Mouse (Mus musculus): ENCODE measurements around the gene Adam12.

The Adam12 gene

GRCm38 (mm10) chr7:134231378-134232346 is at the start of gene Adam12:
Gene Adam12 (minus strand): TSS chr7:134232146.
- no peak for DNase-seq (ENCODE audit: low spot score)

GRCm38 (mm10) chr7:134272956-134273355 is 41.0 kb upstream of the Adam12 start:
- no peak for DNase-seq (ENCODE audit: low spot score)

DNA sequence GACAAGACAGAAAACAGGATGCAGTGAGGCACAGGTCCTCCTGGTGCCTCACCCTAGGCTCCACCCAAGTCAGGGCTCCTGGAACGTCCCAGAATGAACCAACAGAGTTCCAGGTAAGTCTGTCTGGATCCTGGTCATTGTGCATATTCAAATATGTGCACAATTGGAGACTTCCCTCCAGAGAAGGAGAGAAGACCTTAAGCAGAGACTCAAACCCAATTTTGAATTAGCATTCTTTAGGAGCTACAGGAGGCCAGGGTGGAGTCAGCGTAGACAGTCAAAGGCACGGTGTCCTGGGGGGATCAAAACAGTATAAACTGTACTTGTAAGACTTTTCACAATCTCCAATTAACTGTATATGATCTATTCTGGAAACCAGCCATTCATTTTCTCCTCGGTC is 40.5 kb upstream of the Adam12 start:
- no peak for DNase-seq (ENCODE audit: low spot score)

DNA sequence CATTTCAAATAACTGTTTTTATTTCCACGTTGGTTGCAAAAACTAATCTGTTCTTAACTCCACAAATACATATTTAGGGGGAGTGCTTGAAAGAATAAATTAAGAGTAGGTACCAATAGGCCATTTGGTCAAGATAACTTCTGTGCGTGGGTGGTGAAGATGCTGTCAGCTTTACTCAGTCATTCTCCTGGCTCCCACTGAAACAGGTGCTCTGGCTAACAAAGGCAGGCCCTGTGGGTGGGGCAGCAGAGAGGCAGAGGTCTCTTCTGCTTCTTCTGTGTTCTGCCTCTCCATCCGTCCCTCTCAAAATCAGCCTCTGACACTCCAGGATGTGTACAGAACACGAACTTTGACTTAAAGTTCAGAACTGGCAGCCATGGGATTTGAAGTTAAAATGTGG is 33.8 kb upstream of the Adam12 start:
- no peak for DNase-seq (ENCODE audit: low spot score)

DNA sequence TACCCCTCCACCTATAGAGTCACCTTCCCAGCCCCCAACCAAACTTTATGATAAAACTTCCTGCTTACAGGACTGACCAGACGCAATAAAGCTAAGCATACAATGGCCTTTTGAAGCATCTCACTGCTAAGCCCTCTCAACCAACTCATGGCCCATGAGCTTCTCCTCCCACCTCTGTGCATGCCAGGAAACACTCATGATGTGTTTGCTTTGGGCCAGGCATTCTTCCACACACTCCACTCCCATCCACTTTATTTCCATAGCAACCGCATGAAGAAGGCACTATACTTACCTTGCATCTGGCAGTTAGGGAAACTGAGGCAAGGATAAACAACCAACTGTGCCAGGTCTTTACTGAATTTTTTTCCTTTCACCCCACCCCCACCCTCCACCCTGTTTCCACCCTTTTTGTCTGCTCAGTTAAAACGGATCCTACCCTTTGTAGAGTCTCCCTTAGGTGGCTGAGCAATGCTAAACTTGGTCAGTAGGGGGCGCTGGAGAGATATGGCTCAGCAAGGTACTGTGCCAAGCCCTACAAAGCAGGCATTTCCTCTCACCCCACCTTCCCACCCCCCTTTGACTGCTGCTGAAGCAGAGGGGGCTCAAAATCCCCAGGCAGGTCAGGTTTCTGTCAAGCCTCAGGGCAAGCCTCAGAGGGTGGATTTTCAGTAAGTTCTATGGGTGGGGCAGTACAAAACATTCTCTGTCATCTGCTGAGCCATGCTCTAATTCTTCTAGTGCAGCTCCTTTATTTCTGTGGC is 31.4 kb upstream of the Adam12 start:
- no peak for DNase-seq (ENCODE audit: low spot score)

GRCm38 (mm10) chr7:134261003-134261701 is 29.2 kb upstream of the Adam12 start:
- no peak for DNase-seq (ENCODE audit: low spot score)

DNA sequence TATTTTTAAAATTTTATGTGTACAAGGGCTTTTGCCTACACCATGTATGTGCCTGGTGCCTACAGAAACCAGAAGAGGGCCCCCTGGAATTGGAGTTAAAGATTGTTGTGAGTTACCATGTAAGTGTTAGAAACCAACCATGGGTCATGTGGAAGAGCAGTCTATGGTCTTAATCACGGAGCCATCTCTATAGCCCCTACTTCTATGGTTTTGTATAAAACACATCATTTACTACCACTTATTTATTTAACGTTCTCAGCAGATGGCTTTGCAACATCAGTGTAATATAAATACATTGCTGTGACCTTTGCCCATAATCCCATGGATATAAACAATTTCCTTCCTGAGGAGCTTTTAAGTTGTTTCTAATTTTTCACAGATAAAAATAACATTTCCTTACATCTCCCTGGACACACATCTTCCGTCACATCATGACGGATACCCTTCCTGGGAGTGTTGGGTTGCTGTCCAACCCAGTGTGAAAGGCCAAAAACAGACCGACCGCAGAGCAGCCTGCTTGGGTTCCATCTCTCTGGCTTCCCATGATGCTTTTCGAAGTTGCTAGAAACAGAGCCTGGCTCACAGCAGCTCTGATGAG is 18.4 kb upstream of the Adam12 start:
- no peak for DNase-seq (ENCODE audit: low spot score)

GRCm38 (mm10) chr7:134248041-134248440 is 16.1 kb upstream of the Adam12 start:
- no peak for DNase-seq (ENCODE audit: low spot score)

DNA sequence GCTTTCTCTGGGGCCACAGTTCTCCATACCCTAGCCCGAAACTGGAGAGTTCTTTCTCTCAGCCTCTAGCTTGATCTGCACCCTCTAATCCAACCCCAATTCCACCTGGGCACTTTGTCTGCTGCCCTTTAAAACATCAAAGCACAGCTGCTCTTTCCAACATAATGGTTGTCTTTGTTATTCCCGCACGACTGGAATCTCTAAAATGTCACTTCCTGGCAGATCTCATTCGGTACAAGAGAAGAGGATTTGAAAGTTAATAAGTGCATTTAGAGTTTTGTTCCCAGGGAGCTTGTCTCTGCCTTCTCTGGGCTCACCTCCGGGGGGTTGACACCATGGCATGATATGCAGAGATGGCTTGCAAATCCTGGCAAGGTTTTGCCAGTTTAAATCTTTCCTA is 14.7 kb upstream of the Adam12 start:
- no peak for DNase-seq (ENCODE audit: low spot score)

- DNase-seq (ENCODE audit: low spot score): no peak
These were observed 10.8 kb upstream of the Adam12 start for GRCm38 (mm10) chr7:134242773-134243172.

GRCm38 (mm10) chr7:134241212-134241611 is 9.3 kb upstream of the Adam12 start:
- no peak for DNase-seq (ENCODE audit: low spot score)

- DNase-seq (ENCODE audit: low spot score): no peak
These were observed 8.6 kb upstream of the Adam12 start for GRCm38 (mm10) chr7:134240579-134240978.

- no peak for DNase-seq (ENCODE audit: low spot score)
These were observed 6.9 kb upstream of the Adam12 start for GRCm38 (mm10) chr7:134238863-134239262.

DNA sequence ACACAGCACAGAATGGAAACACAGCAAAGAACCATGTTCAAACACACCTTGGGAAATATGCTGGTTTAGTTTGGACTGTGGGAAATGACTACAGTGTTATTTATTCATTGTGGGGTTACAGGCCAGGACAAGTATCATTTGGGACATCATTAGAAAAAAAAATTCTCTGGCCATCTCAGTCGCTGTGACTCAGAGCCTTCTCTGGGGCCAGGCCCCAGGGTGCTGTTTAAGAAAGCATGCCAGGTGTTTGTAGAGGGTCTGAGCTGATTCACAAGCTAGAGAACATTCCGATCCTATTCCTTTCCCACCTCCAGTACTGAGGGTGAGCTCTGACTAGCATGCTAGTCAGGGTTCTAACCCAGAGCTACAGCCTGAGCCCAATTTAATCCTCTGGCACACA is 5.4 kb upstream of the Adam12 start:
- DNase-seq (ENCODE audit: low spot score): no peak

DNA sequence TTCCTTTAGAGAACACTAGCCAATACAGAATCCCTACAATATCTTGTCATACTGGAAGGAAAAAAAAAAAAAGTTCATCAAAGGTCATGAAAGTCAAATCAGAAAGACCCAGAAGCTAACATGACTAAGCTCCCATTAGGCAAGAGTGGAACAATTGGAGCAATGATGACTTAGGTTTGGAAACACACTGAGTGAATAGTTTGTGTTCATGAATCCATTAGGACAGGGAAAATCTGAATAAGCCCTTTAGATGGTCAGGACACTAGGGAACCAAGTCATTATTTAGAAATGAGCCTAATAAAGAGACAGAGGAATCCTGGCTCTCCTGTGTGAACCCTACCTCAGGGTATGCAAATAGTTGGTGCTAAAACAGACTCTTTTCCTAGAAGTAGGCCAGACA is 4.8 kb upstream of the Adam12 start:
- no peak for DNase-seq (ENCODE audit: low spot score)

DNA sequence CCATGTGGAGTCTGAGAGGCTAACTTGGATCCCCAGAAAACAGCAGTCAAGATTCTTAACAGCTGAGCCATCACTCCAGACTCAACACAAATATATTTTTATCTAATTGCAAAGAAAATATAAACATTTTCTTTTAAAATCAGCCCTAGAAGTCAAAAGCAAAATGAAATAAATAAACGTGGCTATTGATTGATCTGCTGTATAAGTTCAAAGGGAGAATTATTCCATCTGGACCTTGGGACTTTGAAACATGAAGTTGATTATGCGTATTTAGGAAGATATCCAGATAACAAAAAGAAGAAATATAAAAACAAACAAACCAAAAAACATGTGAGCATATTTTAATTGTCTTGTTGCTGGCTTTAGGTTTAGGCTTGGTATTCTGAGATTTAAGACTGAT is 3.6 kb upstream of the Adam12 start:
- DNase-seq (ENCODE audit: low spot score): no peak

DNA sequence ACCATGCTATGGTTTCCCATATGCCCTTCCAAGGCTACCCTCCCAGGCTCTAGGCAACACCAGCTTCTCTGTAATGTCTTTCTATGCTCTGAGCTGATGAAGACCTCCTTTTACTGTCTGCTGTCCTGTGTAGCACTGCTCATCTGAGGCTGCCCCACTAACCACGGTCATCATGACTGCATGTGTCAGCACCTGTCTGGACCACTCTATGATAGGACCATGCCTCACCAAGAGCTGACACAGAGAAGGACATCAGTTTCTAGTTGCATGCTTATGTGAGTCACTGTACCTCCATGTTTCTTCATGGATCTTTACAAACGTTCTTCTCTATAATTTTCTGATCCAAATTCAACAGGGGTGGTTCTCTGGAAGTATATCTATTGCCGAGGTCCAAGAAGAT is 1.2 kb downstream of the Adam12 start:
- DNase-seq (ENCODE audit: low spot score): no peak

DNA sequence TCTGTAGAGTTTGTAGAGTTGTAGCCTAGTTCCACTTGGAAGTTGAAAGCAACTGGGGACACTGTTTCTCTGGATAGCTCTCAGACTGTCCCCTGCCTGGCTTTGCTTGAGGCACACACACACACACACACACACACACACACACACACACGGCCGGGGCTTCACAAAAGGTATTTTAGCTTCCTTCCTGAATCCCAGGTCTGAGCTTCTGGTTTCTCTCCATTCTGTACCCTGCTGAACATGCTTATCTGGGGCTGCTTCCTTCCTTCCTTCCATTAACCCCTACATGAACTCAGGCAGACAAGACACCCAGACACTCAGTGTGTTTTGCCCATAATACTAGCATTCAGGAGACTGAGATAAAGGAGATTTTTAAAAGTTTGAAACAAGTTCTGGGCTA is 2.0 kb downstream of the Adam12 start:
- no peak for DNase-seq (ENCODE audit: low spot score)

GRCm38 (mm10) chr7:134227773-134228455 is 4.0 kb downstream of the Adam12 start:
- DNase-seq (ENCODE audit: low spot score): no peak

DNA sequence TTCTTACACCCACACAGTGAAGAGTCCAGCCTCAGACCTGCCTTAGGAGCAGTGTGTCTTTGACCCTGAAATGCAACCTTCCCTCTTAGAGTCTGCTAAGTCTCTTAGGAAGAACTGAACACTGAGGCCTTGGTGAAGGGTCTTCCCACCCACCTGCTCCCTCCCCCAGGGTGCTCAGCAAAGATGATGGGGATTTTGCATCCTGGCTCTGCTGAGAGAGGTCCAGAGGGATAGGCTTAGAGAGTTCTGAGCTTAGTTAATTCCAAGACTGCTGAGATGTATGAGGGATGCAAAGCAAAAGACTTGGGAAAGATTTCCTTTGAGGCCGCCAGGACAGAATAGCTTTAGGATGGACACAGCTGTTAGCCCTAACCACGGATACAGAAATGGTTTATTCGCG is 4.8 kb downstream of the Adam12 start:
- no peak for DNase-seq (ENCODE audit: low spot score)

DNA sequence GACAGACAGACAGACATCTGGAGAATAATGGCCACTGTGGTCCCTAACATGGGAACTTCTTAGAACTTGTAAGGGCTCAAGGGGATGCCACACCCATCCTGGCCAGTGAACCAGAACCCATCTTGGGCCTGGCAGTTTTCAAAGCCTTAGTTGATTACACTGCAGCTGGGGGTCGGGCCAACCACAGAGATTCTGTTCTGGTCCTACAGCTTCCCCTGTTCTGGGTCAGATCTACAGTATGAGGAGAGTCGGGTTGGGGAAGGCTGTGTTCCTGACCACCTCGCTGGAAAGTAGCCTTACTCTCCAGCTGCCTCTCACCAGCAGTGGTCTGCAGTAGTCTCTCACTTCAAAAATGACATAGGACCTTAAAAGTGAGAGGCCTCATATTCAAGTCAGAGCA is 5.7 kb downstream of the Adam12 start:
- DNase-seq (ENCODE audit: low spot score): no peak

Data from T-cell, adult 2 months (primary cell).